Mouse (Mus musculus) c-Kit-negative CD71-positive TER-119-positive erythroid progenitor cells, embryonic 14.5 days (primary cell): ENCODE data around the gene Prkcz.
A peak's percentile ranks its signal among the peaks of the same experiment; 100 is the strongest.

Source experiments
- DNase-seq: peaks from one replicate; pipeline ENCODE4 v3.0.0-alpha.2; 2013; ENCODE audit warnings: low read depth, low spot score

Gene Prkcz

DNA sequence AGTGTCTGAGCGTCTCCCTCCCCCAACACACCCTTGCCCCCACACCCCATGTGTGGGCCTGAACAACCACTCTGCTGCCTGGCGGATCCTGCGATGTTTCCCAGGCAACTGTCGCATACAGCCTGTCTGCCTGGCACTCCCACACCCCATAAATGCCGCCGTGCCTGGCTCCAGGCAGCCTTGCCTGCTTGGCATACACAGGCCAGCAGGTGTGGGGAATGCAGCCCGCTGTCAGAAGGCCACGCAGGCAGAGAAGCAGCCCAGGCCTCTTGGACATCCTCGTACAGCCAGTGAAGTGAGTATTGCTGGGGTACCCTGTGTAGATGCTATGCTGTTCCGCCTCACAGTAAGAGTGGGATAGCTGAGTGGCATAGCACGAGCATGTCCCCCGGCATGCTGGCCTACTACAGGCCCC is 114.5 kb downstream of the Prkcz start:
- no peak for DNase-seq

DNA sequence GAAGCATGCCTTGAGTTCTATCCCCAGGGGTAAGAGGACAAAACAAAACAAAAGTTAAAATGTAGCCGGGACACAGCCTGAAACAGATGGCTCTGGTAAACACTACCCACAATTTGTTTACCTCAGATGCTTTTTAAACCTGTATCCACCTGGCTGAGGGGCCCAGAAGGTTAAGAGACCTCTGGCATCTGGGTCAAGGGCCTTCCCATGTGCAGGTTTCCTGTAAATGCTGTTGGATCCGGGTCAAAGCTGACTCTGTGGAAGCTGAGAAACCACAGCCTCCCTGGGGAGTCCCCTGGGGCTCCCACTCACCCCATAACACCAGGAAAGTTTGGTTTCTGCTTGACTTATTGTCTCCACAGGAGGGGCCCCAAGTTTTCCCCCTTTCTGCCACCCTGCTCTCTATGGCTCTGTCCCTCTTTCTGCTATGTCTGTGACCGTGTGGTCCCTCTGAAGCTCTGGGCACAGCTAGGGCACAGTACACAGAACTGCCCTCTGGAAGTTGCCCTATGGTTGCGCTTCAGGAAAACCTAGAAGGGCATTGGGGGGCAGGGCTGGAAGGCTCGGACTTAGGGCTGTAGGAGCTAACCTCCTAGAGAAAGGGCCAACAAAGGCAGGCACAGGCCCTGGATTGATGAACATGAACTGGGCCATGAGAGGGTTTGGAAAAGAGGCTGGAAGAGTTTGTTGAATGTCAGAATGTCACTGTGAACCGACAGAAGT is 115.2 kb downstream of the Prkcz start:
- DNase-seq: no peak

DNA sequence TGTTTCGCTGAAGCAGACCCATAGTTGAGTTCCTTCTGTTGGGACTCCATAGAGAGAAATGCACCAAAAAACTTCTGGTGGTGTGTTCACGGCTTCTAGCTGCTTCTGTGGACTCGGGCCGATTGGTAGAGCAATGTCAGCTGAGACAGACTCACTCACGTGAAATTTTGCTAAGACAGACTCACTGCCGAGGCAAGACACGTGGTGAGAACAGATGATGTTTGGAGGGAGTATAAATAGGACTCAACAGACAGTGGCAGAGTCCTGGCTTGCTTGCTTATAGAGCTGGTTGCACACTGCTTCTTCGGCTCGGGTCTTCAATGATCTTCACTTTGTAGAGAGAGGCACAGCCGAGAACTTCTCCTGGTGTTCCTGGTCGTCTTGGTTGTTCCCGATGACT is 117.9 kb downstream of the Prkcz start:
- no peak for DNase-seq

DNA sequence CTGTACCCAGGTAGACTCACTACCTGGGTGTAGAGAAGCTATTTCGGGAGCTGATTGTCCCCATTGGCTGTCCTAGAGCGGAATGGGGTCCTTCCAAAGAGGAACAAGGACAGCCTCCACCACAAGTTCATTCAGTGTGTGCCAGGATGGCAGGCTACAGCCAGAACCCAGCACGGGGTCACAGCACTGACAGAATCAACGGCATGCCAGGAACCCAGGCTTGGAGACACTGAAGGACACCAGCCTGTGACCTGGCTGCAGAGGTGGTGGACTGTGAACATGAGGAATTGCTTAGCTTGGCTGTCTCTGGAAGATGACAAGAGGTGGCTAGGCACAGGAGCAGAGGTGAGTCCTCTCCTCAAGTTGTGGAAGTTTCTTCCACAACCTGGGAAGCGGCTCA is 118.9 kb downstream of the Prkcz start:
- no peak for DNase-seq

DNA sequence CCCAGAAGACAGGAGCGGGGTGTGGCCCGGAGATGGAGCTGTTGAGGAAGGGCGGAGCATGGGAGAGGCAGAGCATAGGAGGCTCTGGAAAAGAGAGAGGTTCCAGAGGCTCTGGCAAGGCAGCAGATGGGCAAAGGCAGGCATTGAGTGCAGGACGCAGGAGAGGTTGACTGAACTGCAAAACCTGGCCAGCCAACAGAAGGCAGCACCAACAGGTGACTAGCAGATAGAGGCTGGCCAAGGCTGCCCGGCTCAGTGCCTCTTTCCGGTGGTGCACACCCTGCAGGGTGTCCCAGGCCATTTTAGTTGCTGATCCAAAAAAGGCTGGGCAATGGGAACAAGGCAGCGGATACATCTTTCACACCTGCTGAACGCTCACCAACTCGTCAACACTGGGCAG is 119.4 kb downstream of the Prkcz start:
- DNase-seq: no peak

DNA sequence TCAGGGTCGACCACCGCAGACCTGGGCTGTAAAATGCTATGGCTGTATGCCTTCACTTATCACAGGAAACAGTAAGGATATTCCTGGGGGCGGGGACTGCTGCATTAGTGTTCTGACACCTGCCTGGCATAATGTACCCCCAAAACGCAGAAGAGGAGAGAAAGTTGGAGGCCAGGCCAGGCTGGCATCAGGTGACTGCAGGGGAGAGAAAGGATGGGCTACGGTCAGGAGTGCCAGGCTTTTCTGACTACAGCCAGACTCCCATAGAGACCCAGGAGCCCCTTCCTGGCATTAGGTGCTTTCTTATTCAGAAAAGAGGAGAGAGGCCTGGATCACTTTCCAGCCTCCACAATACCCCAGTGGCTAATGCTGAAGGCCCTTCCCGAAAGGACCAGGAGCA is 121.7 kb downstream of the Prkcz start:
- DNase-seq: no peak

DNA sequence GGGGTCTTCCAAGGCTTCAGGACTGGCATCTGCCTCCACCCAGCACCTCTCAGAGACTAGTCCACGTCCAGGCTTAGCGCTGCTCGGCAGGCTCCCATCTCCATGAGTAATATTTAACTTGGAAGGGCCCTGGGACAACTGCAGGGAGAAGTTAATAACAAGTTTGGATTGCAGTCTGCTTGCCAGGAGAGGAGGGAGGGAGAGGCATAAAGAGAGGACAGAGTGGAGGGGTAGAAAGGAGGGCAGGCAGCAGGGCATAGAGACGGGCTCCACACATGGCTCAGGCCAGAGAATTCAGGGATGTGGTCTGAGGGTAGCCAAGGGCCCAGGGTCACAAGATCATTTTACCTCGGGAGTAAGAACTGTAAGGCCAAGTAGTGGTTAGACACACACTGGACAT is 122.9 kb downstream of the Prkcz start:
- DNase-seq: no peak

DNA sequence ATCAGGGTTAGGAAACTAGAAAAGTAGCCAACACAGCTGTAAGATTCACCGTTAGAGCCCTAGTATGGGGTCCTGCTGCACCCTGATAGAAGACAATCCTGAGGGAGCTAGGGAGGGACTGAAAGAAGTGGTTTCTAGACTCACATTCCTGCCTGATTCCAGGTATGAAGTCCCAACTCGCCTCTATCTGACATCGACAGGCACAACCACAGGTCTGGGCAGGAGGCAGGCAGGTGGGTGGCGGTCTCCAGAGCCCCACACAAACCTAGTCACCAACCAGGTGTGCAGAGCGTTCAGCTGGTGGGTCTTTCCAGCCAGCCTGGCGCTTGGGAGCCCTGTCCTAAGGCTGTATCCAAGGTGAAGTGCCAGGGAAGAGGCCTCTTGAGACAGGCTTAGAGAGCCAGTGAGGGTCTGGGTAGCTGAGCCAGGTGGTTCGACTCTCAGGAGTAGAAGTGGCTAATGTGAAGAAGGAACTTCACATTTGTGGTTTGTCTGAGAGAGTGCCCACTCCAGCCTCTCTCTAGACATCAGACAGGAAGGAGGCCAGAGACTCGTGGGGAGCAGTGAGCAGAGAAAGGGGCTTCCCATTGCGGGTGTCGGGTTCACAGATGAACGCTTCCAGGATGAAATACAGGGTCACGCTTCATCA is 124.3 kb downstream of the Prkcz start:
- no peak for DNase-seq

DNA sequence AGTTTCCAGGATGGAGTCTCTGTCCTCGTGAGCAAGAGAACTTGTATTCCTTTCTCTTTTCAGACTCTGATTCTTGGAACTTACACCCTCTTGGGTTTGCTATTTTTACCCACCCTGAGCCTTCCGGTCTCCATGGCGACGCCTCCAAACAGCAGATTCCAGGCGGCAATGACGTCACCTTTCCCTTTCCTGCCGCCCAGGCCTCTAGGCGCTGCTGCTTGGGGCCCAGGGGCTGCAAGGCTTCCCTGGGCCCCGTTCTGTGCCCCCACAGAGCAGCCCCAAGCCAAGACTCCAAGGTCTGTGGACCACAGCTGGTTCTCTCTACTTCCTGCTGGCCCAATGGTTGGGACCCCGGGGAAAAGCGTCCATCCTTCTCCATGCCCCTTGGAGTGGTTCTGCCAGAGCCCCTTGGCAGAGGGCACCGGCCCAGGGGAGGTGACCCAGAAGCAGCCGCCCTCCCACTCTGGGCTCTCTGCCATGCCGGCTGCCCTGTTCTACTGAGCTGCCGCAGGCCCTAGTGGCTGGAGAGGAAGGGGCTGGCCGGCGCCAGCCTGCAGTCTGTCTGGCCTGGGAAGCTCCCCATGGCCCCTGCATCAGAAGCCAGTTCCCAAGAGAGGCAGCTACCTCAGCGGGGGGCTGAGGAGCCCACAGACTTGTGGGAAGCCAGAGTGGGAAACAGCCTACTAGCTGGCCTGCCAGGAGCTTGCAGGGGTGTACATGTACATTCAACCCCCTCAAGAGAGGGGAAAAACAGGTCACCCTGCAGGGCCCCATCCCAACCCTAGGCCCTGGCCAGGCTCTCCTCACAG is 125.6 kb downstream of the Prkcz start:
- no peak for DNase-seq

DNA sequence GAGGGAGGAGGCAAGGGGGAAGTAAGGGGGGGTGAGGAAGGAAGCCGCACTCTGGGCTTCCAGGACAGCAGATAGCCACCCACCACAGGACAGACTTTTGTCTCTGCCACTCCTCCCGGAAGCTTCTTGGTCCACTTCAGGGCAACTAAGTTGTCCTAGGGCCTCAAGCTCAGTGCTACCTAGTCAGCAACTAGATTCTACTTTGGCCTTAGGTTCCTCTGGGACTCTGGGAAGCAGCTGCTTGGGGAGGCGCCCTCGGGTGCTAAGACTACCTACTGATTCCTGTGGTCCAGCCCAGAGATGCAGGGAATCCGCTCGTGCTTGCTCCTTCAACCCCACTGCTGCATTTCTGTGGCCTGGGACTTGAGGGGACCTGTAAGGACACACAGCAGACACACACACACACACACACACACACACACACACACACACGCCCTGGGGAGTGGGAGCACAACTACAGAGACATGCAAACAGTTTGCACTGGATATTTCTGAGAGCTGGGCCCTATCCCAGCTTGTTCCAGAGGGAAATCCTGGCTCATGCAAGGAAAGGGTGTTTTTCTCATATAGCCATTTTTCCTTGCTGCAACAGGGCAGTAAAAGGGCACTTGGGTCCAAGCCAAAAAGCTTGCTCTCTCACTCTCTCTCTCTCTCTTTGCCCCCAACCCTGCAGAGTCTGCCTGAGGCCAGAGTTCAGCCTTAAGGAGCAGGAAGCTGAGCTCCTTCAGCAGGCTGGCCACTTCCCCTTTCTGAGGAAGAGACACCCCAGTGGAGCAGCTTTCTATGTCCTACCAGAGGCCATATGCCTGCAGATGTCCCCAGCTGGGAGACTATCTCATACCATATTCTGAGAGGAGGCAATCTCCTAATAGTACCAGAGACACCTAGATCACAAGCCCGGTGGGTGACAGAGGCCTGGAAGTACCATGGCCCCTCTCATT is 126.5 kb downstream of the Prkcz start:
- no peak for DNase-seq

DNA sequence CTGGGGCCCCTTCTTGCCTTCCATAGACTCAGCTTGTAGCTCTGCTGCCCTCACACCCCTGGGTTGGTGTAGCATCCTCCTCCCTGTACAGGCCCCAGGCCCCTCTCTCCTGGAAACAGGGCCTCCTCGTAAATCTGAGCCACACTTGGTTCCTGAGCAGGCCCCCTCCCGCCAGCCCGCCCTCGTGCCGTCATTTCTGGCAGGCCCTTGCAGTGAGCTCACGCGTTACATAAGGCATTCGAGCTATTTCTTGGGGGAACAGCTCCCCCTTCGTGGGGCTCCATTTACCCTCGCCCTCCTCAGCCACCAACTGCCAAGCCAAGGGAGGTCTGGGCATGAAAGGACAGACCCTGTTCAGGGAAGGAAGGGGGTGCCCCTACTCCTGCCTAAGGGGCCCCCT is 127.3 kb downstream of the Prkcz start:
- DNase-seq: no peak

DNA sequence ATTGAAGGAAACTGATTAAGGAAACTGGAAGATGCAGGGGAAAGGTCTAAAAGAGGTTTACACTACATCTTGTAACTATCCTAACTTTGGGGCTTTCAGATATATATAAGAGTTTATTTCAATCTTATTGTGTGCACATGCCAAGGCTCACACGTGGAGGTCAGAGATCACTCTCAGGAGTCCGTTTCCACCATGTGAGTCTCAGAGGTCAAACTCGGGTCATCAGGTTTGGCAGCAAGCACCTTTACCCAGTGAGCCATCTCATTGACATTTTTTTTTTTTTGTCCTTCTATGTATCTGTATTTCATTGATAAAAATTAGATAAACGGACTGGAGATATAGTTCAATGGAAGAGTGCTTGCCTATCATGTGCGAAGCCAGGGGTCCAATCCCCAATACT is 132.7 kb downstream of the Prkcz start:
- no peak for DNase-seq

DNA sequence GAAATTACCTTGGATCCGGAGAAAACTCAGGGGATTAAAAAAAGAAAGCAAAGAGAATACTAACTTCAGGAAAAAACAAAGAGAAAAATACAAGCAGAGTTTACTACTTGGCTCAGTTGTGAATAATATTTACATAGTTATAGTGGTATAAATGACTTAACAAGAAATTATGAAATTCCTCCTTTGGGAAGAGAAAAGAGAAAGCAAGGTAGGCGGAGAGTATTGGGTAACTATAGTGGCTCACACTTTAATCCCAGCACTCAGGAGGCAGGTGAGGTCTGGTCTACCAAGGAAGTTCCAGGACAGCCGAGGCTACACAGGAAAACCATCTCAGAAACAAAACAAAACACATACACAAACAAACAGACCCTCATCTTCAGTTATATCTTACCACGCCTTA is 133.2 kb downstream of the Prkcz start:
- no peak for DNase-seq

DNA sequence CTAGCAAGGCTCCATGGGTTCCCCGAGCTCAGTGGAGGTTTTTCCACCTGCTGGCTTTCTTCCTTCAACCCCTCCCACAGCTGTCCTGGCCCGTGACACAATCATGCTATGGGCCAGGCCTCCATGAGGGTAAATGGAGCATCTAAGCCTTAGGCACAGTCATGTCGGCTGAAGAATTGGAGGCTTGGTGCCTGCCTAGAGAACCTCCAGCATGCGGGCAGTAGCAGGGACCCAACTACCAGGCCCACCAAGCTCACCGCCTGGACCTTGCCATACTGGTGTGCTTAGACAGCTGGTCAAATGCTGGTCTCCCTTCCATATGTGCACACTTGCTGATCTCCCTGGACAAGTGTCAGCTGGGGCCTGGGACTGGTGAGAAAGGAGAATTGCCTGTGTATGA is 135.2 kb downstream of the Prkcz start:
- no peak for DNase-seq

DNA sequence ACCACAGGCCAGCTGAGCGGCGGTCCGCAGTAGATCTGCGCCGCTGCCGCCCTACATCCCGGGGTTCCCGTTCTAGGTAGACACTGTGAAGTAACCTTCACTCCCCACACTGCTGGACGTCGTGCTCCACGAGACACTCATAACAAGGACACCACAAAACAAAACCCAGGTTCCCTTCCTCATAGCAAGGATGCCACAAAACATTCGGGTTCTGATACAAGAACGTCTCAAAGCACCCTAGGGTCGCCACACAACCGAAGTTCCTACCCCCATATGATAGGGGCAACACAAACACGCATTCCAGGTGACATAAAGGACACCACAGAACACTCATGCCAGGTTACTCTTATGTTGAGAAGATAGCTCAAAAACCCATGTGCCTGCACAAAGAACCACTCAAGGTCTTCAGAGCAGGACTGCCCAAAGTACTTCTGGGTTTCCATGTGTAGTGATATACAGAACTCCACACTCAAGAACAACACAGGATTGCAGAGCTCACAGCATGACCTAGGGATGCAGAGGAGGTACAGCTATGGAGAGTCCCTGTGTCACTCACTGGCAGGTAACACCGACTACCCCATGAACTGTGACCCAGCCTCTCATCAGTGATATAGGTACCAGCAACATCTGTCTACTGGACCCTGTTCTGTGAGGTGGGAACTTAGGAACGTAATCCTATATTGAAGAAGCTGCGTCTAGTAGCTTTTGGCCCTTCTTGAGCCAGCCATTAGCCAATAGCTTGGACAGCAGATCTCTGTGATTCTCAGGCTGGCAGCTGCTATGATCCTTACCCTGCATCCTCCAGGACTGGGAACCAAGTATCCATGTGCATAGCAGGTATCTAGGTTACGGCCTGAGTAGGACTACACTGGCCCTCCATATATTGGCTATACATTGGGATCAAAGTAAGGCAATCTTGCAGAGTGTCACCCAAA is 137.3 kb downstream of the Prkcz start:
- no peak for DNase-seq

DNA sequence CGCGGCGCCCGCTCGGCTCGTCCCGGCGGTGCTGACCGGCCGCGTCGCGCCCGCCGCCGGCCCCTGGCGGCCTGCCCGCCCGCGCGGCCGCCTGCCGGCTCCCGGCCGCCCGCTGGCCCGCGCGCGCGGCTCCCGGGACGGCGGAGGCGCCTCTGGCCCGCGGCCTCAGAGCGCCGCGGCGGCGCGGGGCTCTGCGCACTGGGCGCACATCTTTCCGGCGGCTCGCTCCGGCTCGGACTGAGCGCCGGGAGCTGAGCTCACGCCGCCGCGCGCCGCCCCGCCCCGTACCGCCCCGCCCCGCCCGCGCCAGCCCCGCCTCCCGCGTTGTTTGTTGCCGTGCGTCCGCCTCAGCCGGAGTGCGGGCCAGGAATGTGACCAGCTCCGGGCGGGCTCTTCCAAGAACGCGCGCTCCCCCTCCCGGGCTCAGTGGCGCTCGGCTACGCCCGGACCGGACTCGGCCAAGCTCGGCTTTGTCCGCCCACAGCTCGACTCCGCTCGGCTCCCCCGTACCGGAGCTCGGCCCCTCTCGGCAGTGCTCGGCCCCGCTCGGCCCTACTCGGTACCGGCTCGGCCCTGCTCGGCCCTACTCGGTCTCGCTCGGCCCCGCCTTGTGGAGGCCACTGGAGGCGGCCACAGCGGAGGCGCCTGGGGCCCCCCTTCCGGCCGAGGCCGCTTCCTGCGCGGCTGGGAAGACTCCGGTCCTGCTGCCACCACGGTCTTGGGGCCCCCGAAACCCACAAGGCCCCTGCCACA is 138.1 kb downstream of the Prkcz start:
- peak; percentile 69 for DNase-seq

DNA sequence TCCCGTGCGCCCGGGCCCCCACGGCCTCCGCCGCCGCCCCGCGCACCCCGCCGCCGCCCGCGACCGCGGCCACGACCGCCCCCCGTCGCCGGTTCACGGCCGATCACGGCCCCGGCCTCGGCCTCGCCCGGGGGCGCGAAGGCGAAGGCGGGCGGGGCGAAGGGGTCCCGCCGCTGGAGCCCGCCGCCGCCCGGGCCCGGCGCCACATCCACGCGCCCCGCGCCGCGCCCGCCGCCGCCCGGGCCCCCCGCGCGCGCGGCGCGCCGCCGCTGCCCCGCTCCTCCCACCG is 138.7 kb downstream of the Prkcz start, which contains the start of gene Ski:
Ski (minus strand) TSS at position 41 of the 289 bp plus-strand sequence.
- DNase-seq: no peak

DNA sequence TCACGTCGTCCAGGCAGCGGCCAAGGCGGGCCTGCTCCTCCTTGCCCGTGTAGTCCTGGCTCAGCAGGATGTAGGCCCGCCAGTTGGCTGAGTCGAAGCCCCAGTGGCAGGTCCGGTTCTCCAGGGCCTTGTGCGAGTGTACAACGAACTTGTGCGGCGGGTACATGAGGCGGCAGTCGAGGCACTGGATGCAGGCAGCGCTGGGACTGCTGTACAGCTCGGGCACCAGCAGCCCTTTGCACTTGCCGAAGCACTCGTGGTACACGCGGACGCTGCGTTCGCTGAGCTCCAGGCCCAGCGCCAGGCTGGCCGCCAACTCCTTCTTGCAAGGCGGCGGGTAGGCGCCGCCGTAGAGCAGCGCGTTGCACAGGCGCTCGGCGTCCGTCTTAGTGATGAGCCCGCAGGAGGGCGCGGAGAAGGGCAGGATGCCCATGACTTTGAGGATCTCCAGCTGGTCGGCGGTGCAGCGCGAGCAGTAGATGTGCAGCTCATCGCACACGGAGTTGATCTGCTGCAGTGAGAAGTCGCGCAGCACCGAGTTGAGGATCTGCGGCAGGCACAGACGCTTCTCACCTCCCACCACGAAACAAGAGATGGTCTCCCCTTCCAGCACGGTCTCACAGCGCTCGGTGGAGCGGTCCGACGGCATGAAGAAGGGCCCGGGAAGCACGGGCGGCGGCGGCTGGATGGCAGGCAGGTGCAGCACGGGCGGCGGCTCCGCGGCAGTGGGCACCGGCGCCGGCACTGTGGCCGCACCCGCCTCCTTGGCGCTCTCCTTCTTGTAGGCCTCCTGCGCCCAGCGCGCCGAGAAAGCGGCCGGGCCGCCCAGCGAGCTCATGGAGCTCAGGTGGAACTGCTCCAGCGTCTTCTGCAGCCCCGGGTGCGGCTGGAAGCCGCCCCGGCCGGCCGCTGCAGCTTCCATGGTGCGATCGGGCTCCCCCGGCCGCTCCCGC is 139.3 kb downstream of the Prkcz start:
- no peak for DNase-seq

DNA sequence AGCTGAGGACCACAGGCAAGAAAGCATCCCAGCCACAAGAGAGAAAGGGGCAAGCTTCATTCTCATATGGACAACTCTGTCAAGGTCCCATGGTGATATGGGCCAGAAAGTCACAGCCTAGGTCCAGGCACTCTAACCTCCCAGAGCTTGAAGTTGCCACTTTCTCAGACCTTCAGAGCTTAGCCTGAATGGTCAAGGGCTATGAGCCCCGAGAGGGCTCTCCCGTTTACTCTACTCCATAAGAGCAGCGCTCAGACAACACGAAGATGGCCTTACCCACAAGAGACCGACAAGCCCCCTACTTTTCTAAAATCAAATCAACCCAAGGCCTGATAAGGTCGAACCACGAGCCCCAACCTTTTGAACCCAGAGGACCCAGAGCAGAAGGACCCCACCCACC is 140.1 kb downstream of the Prkcz start:
- DNase-seq: no peak
